Mouse (Mus musculus) left cerebral cortex, adult 2 months (tissue): Measurements from ENCODE around the gene Sema6d. TPM values are rescaled to one million over a fixed set of nuclear protein-coding genes. Genes with fewer than 3 reads are reported as not detected.

Experiments used
- DNase-seq, 2 experiments: peaks; one replicate each; pipeline ENCODE4 v3.0.0; 2021 to 2022; ENCODE audit warnings: low spot score in 2 of 2, mixed read lengths in 1 of 2; ENCODE audit errors: extremely low spot score in 1 of 2
- H3K27ac ChIP-seq: fragments of 200-600 bp; 2 replicates; pipeline ENCODE4 v1.8.1; 2022
- H3K4me3 ChIP-seq: fragments of 200-600 bp; 2 replicates; pipeline ENCODE4 v1.8.1; 2022
- CTCF ChIP-seq: fragments of 200-600 bp; IDR thresholded peaks from 2 replicates; pipeline ENCODE4 v1.8.1; 2022; ENCODE audit warnings: antibody characterized with exemption, mild to moderate bottlenecking, moderate library complexity
- intact Hi-C: fragments of 180-260 bp; cut with DNase I; formaldehyde crosslinking; loops from one replicate; pipeline ENCODE4 v1.15.1; 2025
- total RNA-seq, 2 experiments: library from RNA; stranded (reverse); gene quantifications; 2 replicates each; pipeline ENCODE4 v1.2.3; 2021

The Sema6d gene
- total RNA-seq, 2 experiments from 2014 or later = 45.3 to 50.4 TPM

GRCm38 (mm10) chr2:124176265-124176664 is 86.5 kb downstream of the Sema6d start:
- TF ChIP-seq CTCF = no peak
- H3K27ac ChIP-seq = no peak overlapping the region; the same call in 1 of the 2 replicates
- no peak overlapping the region for H3K4me3 ChIP-seq
- no peak for DNase-seq
- intact Hi-C loops = no loop called here

GRCm38 (mm10) chr2:124176711-124177169 is 87.0 kb downstream of the Sema6d start:
- H3K27ac ChIP-seq = peak overlapping the region; percentile 0; the same call in 1 of the 2 replicates
- no peak for TF ChIP-seq CTCF

GRCm38 (mm10) chr2:124189271-124189670 is 99.5 kb downstream of the Sema6d start:
- DNase-seq = no peak
- intact Hi-C loops = no loop called here
- TF ChIP-seq CTCF = no peak
- no peak overlapping the region for H3K4me3 ChIP-seq
- H3K27ac ChIP-seq = no peak overlapping the region

More at GRCm38 (mm10) chr2:124176711-124177169, 87.0 kb downstream of the Sema6d start:
- intact Hi-C loops = no loop called here
- no peak for DNase-seq
- no peak overlapping the region for H3K4me3 ChIP-seq

- no peak for DNase-seq
- no peak overlapping the region for H3K4me3 ChIP-seq
- no peak for TF ChIP-seq CTCF
- intact Hi-C loops = no loop called here
- no peak overlapping the region for H3K27ac ChIP-seq
These were observed 104.3 kb downstream of the Sema6d start for GRCm38 (mm10) chr2:124194041-124194440.

- no peak overlapping the region for H3K4me3 ChIP-seq
- TF ChIP-seq CTCF = no peak
- DNase-seq = no peak
- H3K27ac ChIP-seq = no peak overlapping the region
- intact Hi-C loops = no loop called here
These were observed 111.7 kb downstream of the Sema6d start for GRCm38 (mm10) chr2:124201493-124201892.

GRCm38 (mm10) chr2:124202475-124202990 is 112.8 kb downstream of the Sema6d start:
- H3K4me3 ChIP-seq = no peak overlapping the region
- intact Hi-C loops = no loop called here
- no peak overlapping the region for H3K27ac ChIP-seq
- no peak for TF ChIP-seq CTCF
- DNase-seq = no peak

- TF ChIP-seq CTCF = no peak
- DNase-seq = no peak
- intact Hi-C loops = no loop called here
- H3K4me3 ChIP-seq = no peak overlapping the region
- H3K27ac ChIP-seq = no peak overlapping the region
These were observed 116.0 kb downstream of the Sema6d start for GRCm38 (mm10) chr2:124205811-124206210.

- no peak overlapping the region for H3K4me3 ChIP-seq
- no peak for TF ChIP-seq CTCF
- H3K27ac ChIP-seq = no peak overlapping the region
- intact Hi-C loops = no loop called here
- no peak for DNase-seq
These were observed 118.5 kb downstream of the Sema6d start for GRCm38 (mm10) chr2:124208251-124208650.

- intact Hi-C loops = no loop called here
- no peak for TF ChIP-seq CTCF
- Histone ChIP-seq H3K27ac (no peak overlapping the region), H3K4me3 (no peak overlapping the region)
- DNase-seq = no peak
These were observed 133.8 kb downstream of the Sema6d start for GRCm38 (mm10) chr2:124223559-124223958.

GRCm38 (mm10) chr2:124224328-124224727 is 134.6 kb downstream of the Sema6d start:
- no peak for DNase-seq
- intact Hi-C loops = no loop called here
- Histone ChIP-seq H3K27ac (no peak overlapping the region), H3K4me3 (no peak overlapping the region)
- TF ChIP-seq CTCF = no peak

- intact Hi-C loops = no loop called here
- DNase-seq = no peak
- no peak for TF ChIP-seq CTCF
- Histone ChIP-seq H3K27ac (no peak overlapping the region), H3K4me3 (no peak overlapping the region)
These were observed 145.0 kb downstream of the Sema6d start for GRCm38 (mm10) chr2:124234636-124235221.

- no peak for DNase-seq
- intact Hi-C loops = no loop called here
- Histone ChIP-seq H3K27ac (peak overlapping the region; percentile 42), H3K4me3 (no peak overlapping the region)
- no peak for TF ChIP-seq CTCF
These were observed 145.7 kb downstream of the Sema6d start for GRCm38 (mm10) chr2:124235237-124236055.
